Mouse (Mus musculus) forebrain, postnatal 0 days (tissue): Measurements from ENCODE around the gene Ift172. TPM values are rescaled to one million over a fixed set of nuclear protein-coding genes. Genes with fewer than 3 reads are reported as not detected.

Experiments used
- ATAC-seq: fragments of 200-750 bp; cut with Nextera tagmentation; 2 replicates; pipeline ENCODE4 v1.8.0; 2017; ENCODE audit warnings: mild to moderate bottlenecking, moderate library complexity
- DNase-seq: peaks from one replicate; pipeline ENCODE4 v3.0.0-alpha.2; 2015
- H3K27ac ChIP-seq: fragments of 300-500 bp; sonication (generic); 2 replicates; pipeline ENCODE4 v1.5.1; 2014; ENCODE audit warnings: low read depth, mild to moderate bottlenecking, antibody characterized with exemption, low read length, moderate library complexity, mixed read lengths
- H3K27me3 ChIP-seq: fragments of 300-500 bp; sonication (generic); 2 replicates; pipeline ENCODE4 v1.6.1; 2014; ENCODE audit warnings: mild to moderate bottlenecking, low read length, mixed read lengths; ENCODE audit not compliant: insufficient read depth
- H3K36me3 ChIP-seq: fragments of 300-500 bp; sonication (generic); 2 replicates; pipeline ENCODE4 v1.6.1; 2014; ENCODE audit warnings: mild to moderate bottlenecking, moderate library complexity; ENCODE audit not compliant: insufficient read depth
- H3K4me1 ChIP-seq: fragments of 300-500 bp; sonication (generic); 2 replicates; pipeline ENCODE4 v1.6.1; 2014; ENCODE audit warnings: antibody characterized with exemption; ENCODE audit not compliant: insufficient read depth
- H3K4me2 ChIP-seq: fragments of 300-500 bp; sonication (generic); 2 replicates; pipeline ENCODE4 v1.6.1; 2014; ENCODE audit warnings: low read depth, mild to moderate bottlenecking, moderate library complexity
- H3K4me3 ChIP-seq: fragments of 300-500 bp; sonication (generic); 2 replicates; pipeline ENCODE4 v1.5.1; 2014; ENCODE audit warnings: low read depth, low read length, mixed read lengths
- H3K9ac ChIP-seq: fragments of 300-500 bp; sonication (generic); 2 replicates; pipeline ENCODE4 v1.6.1; 2014; ENCODE audit warnings: mild to moderate bottlenecking
- H3K9me3 ChIP-seq: fragments of 300-500 bp; sonication (generic); 2 replicates; pipeline ENCODE4 v1.6.1; 2016; ENCODE audit warnings: low read length
- CTCF ChIP-seq: sonication (generic); IDR thresholded peaks from 2 replicates; pipeline ENCODE4 v1.5.1; 2016; ENCODE audit warnings: antibody characterized with exemption, control low read depth, low read depth
- WGBS: fragments of 180-500 bp; shearing (Covaris S2); extraction: QIAGEN DNeasy Blood & Tissue Kit; methylation state at CpG from one replicate; pipeline ENCODE4 v1.1.7; 2014; 5-methylcytosine and 5-hydroxymethylcytosine counted together
- polyA plus RNA-seq: library from polyadenylated mRNA; unstranded; fragments of >200 nt; fragmentation: Nextera tagmentation; extraction: Ambion mirVana; gene quantifications from 2 replicates; pipeline ENCODE4 v1.2.1, GENCODE M21; 2015
- total RNA-seq: library from RNA; depleted of rRNA; stranded (reverse); fragments of >200 nt; gene quantifications from 2 replicates; pipeline ENCODE4 v1.2.3, GENCODE M21; 2014

Ift172 gene
- total and polyA plus RNA-seq, 2 experiments from 2014 or later: 12.8 to 42.6 TPM

DNA sequence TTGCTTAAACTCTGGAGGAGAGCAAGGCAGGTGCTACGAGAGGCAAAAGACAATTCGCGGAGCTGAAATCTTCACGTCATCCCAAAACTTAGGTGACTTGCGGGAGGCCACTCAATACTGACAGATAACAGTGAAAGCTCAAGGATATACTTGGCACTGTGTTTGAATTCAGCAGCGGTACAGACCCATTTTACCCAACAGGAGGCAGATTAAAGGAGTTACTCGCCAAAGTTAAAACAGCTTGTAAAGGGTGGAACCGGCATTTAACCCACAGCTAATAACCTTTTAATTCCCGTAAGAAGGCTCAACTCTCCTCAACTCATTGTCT, 409 bp upstream of the Ift172 start:
- Histone ChIP-seq H3K4me2 (peak overlapping the region; percentile 78), H3K27ac (peak overlapping the region; percentile 55; the same call in 1 of the 2 replicates), H3K4me3 (peak overlapping the region; percentile 53), H3K36me3 (peaks cover 14% of the 10 kb centered on the region), H3K27me3 (no peaks in the 10 kb centered on the region), H3K4me1 (0 out of 2 replicates have a peak, but pooled peaks cover 12% of the 10 kb centered on the region), H3K9me3 (no peaks in the 10 kb centered on the region), H3K9ac (peak overlapping the region; percentile 40)
- peak; percentile 16; the same call in 1 of the 2 replicates for ATAC-seq
- no peak for TF ChIP-seq CTCF
- DNase-seq: no peak
- 3% methylated on average over 9 of the region's 9 CpGs for WGBS

DNA sequence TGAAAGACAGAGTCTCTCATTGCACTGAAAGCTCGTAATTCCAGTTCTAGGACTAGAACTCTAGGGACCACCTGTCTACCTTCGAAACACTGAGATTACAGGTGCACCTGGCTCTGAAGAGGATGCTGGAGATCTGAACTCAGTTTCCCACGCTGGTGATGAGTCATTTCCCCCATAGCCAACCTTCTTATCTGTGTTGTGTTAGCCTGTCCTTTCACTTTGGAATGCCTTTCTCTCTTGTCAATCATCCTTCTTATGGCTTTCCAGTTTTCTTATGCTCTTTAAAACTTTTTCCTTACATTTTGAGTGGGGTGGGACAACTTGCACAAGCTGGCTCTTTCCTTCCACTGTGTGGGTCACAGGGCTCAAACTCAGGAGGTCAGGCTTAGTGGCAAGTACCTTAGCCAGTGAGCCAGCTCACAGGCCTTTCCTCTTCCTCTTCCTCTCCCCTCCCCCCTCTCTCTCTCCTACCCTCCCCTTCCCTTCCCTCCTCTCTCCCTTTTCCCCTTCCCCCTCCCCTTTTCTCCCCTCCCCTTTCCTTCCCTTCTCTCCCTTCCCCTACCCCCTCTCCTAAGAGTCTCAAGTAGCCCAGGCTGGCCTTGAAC, 1.2 kb downstream of the Ift172 start:
- Histone ChIP-seq H3K4me2 (peak overlapping the region; percentile 78), H3K36me3 (peaks cover 29% of the 10 kb centered on the region), H3K9ac (no peak overlapping the region), H3K4me3 (no peak overlapping the region), H3K9me3 (no peaks in the 10 kb centered on the region), H3K27ac (no peak overlapping the region), H3K4me1 (0 out of 2 replicates have a peak, but pooled peaks cover 9% of the 10 kb centered on the region), H3K27me3 (no peaks in the 10 kb centered on the region)
- no peak for ATAC-seq
- 87% methylated on average over 3 of the region's 3 CpGs for WGBS
- no peak for DNase-seq
- TF ChIP-seq CTCF: no peak

DNA sequence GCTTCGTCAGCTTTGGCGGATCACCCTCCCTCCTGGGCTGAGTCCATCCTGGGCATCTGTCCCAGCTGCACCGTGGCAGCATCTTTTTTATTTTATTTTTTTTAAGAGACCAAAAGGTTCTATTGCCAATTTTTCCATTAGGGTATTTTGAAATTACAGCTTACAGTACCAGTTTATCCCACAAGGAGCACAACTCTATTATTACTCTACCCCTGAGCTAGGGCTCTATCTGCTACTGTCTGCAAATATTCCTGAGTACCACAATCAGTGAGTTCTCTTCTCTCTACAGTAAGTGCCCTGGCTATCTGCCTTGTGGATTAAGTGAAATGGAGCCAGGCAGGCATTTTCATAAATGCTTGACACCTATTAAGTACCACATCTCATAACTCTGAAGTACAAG, 2.3 kb downstream of the Ift172 start:
- Histone ChIP-seq H3K4me3 (no peak overlapping the region), H3K27ac (no peak overlapping the region), H3K4me1 (0 out of 2 replicates have a peak, but pooled peaks cover 4% of the 10 kb centered on the region), H3K9ac (no peak overlapping the region), H3K27me3 (no peaks in the 10 kb centered on the region), H3K4me2 (no peak overlapping the region), H3K9me3 (no peaks in the 10 kb centered on the region), H3K36me3 (peaks cover 34% of the 10 kb centered on the region)
- DNase-seq (no peak), ATAC-seq (no peak)
- WGBS: 59% methylated on average over 3 of the region's 3 CpGs
- no peak for TF ChIP-seq CTCF

DNA sequence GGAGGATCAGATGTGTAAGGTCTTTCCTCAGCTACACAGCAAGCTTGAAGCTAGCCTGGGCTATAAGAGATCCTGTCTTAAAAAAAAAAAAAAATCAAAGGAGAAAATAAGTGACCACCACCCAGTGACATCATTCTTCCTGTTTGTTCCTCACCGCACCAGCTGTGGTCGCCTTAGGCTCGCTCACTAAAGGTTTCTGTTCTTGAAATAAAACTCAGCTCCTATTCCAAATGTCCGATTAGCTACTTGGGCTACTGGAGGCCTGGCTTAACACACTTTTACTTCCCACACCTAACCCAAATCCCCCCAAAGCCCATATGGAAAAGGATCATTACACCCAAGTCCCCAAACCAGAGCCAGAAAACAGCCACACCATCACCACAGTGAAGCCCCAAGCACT, 2.7 kb downstream of the Ift172 start:
- H3K9ac ChIP-seq: no peak overlapping the region
- H3K4me2 ChIP-seq: no peak overlapping the region
- no peak for ATAC-seq
- no peaks in the 10 kb centered on the region for H3K9me3 ChIP-seq
- H3K36me3 ChIP-seq: peaks cover 36% of the 10 kb centered on the region
- 0 out of 2 replicates have a peak, but pooled peaks cover 4% of the 10 kb centered on the region for H3K4me1 ChIP-seq
- 83% methylated on average over 4 of the region's 4 CpGs for WGBS
- no peak for TF ChIP-seq CTCF
- DNase-seq: no peak
- H3K27me3 ChIP-seq: no peaks in the 10 kb centered on the region
- no peak overlapping the region for H3K4me3 ChIP-seq
- no peak overlapping the region for H3K27ac ChIP-seq

DNA sequence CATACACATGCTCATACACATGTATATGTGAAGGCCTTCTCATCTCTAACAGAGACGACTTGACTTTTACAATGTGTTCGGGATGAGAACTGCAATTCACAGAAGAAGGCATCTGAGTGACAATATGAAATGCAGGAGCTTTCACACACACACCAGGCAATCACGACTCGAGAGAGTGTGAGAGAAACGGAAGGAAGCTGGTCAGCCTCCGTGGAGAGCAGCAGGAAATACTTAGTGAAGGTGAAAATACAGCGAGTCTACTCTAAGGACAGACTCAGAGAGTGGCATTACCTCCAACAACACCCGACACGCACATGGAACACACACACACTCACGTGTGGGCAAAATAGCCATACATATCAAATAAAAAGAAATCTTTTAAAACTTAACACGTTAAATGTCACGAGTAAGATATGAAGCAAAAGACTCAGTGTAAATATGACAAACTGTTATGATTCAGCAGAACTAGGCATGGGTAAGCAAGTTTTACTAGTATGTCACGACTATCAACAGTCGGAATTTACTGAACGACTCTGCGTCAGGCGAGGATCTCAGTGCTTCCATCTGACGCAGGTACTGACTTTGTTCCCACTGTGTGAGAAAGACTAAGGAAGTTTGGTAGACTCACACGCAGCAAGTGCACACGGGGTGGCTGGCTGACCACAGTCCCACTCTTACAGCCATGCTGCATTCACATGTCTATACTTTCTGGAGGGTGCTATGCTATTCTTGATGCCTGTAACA, 11.5 kb downstream of the Ift172 start:
- Histone ChIP-seq H3K9ac (no peak overlapping the region), H3K27ac (no peak overlapping the region), H3K4me2 (no peak overlapping the region), H3K27me3 (no peaks in the 10 kb centered on the region), H3K9me3 (no peaks in the 10 kb centered on the region), H3K36me3 (peaks cover 79% of the 10 kb centered on the region), H3K4me3 (no peak overlapping the region), H3K4me1 (no peaks in the 10 kb centered on the region)
- ATAC-seq (no peak), DNase-seq (no peak)
- no peak for TF ChIP-seq CTCF
- 87% methylated on average over 20 of the region's 20 CpGs for WGBS

DNA sequence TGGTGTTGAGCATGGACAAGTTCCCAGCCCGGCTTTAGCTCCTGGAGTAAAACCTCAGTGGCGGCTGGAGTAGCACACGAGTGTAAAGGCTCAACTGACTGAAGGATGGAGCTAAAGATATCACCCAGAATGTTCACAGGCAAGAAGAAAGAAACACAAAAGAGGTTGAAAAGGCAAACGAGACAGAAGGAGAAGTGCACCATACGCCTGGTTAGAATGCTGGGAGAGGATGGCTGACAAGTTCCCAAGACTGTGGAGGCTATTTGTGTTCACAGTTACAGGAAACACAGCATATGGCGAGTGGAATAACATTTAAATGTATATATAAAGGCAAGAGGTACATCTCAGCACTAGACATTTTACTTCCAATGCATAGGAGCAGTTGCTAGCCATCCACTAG, 17.9 kb downstream of the Ift172 start:
- no peaks in the 10 kb centered on the region for H3K9me3 ChIP-seq
- no peak overlapping the region for H3K4me2 ChIP-seq
- no peak overlapping the region for H3K4me3 ChIP-seq
- no peaks in the 10 kb centered on the region for H3K4me1 ChIP-seq
- no peak overlapping the region for H3K27ac ChIP-seq
- ATAC-seq: no peak
- H3K27me3 ChIP-seq: no peaks in the 10 kb centered on the region
- peaks cover 61% of the 10 kb centered on the region for H3K36me3 ChIP-seq
- TF ChIP-seq CTCF: no peak
- H3K9ac ChIP-seq: no peak overlapping the region
- no peak for DNase-seq
- whole genome bisulfite sequencing: 81% methylated on average over 6 of the region's 6 CpGs

DNA sequence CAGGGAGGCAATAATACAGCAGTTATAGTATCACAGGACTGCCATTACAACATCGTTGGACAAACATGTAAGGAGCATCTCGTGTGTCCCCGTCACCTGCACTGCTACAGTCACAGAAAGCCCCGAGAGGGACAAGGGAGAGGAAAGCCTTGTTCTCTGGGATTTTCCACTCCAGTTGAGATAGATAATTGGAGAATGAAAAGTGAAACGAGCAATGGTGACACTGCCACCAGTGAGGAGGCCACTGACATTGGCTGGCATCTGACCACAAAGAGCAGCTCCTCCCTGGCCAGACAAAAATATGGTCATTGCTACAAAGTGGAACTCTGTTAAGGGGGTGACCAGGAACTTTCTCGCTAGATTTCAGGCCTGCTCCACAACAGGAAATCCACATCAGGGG, 23.2 kb downstream of the Ift172 start:
- H3K4me2 ChIP-seq: no peak overlapping the region
- H3K4me1 ChIP-seq: no peaks in the 10 kb centered on the region
- H3K27ac ChIP-seq: no peak overlapping the region
- H3K9me3 ChIP-seq: no peaks in the 10 kb centered on the region
- no peaks in the 10 kb centered on the region for H3K27me3 ChIP-seq
- no peak overlapping the region for H3K9ac ChIP-seq
- DNase-seq: no peak
- TF ChIP-seq CTCF: no peak
- H3K36me3 ChIP-seq: peaks cover 81% of the 10 kb centered on the region
- H3K4me3 ChIP-seq: no peak overlapping the region
- no peak for ATAC-seq
- WGBS: 29% methylated on average over 6 of the region's 6 CpGs
